Mouse (Mus musculus) cerebellum, postnatal 25 days (tissue): ENCODE measurements around the gene Dnaaf5.

ENCODE experiments used
- DNase-seq, 2 experiments: peaks; one replicate each; pipeline ENCODE4 v3.0.0; 2021; ENCODE audit warnings: mixed read lengths in 2 of 2

Gene Dnaaf5

DNA sequence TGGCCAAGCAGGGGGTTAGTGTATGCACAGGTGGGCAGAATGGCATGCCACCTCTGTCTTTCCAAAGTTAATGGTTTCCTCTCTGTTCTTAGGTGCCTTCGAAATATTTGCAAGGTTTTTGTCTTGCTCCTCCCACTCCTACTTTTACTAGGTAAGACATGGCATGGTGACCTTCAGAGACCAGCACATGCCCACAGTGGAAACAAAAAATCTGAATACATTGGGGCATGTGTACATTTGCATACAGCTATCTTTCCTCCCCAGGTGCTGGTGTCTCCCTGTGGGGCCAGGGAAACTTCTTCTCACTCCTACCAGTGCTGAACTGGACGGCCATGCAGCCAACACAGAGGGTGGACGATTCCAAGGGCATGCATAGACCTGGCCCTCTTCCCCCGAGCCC is 84.4 kb downstream of the Dnaaf5 start:
- no peak for DNase-seq
